Mouse (Mus musculus) neural tube, embryonic 11.5 days (tissue): Measurements from ENCODE around the gene Rbbp8nl. TPM values are rescaled to one million over a fixed set of nuclear protein-coding genes. Genes with fewer than 3 reads are reported as not detected.

Source experiments
- ATAC-seq: fragments of 200-750 bp; cut with Nextera tagmentation; 2 replicates; pipeline ENCODE4 v1.8.0; 2017; ENCODE audit warnings: moderate number of reproducible peaks, mild to moderate bottlenecking, moderate TSS enrichment, moderate library complexity; ENCODE audit not compliant: insufficient read depth, low FRiP score, low TSS enrichment
- DNase-seq: peaks from one replicate; pipeline ENCODE4 v3.0.0-alpha.2; 2015; ENCODE audit warnings: low spot score
- H3K27ac ChIP-seq: fragments of 300-500 bp; sonication (generic); 2 replicates; pipeline ENCODE4 v1.5.1; 2014; ENCODE audit warnings: low read depth, mild to moderate bottlenecking, low read length
- H3K27me3 ChIP-seq: fragments of 300-500 bp; sonication (generic); 2 replicates; pipeline ENCODE4 v1.6.1; 2014; ENCODE audit warnings: mild to moderate bottlenecking, low read length, mixed read lengths; ENCODE audit not compliant: control insufficient read depth, insufficient read depth
- H3K36me3 ChIP-seq: fragments of 300-500 bp; sonication (generic); 2 replicates; pipeline ENCODE4 v1.6.1; 2014; ENCODE audit warnings: mild to moderate bottlenecking, low read length, moderate library complexity, mixed read lengths; ENCODE audit not compliant: control insufficient read depth, insufficient read depth
- H3K4me1 ChIP-seq: fragments of 300-500 bp; sonication (generic); 2 replicates; pipeline ENCODE4 v1.6.1; 2014; ENCODE audit warnings: low read length, mixed read lengths; ENCODE audit not compliant: control insufficient read depth, insufficient read depth
- H3K4me2 ChIP-seq: fragments of 300-500 bp; sonication (generic); 2 replicates; pipeline ENCODE4 v1.6.1; 2014; ENCODE audit warnings: low read depth, mild to moderate bottlenecking, moderate library complexity
- H3K4me3 ChIP-seq: fragments of 300-500 bp; sonication (generic); 2 replicates; pipeline ENCODE4 v1.5.1; 2014; ENCODE audit warnings: low read depth, low read length
- H3K9ac ChIP-seq: fragments of 300-500 bp; sonication (generic); 2 replicates; pipeline ENCODE4 v1.6.1; 2014; ENCODE audit warnings: mild to moderate bottlenecking, low read length
- H3K9me3 ChIP-seq: fragments of 300-500 bp; sonication (generic); 2 replicates; pipeline ENCODE4 v1.6.1; 2016; ENCODE audit warnings: low read length; ENCODE audit not compliant: control insufficient read depth
- WGBS: fragments of 180-500 bp; shearing (Covaris S2); extraction: QIAGEN DNeasy Blood & Tissue Kit; methylation state at CpG from one replicate; pipeline ENCODE4 v1.1.7; 2014; 5-methylcytosine and 5-hydroxymethylcytosine counted together
- polyA plus RNA-seq: library from polyadenylated mRNA; unstranded; fragments of >200 nt; fragmentation: Nextera tagmentation; extraction: Ambion mirVana; gene quantifications from 2 replicates; pipeline ENCODE4 v1.2.1, GENCODE M21; 2014

The Rbbp8nl gene
- polyA plus RNA-seq, 1 experiment from 2014 or later = not detected

GRCm38 (mm10) chr2:180243108-180243507 lies 46.6 kb downstream of the Rbbp8nl start:
- H3K36me3 ChIP-seq = no peaks in the 10 kb centered on the region
- DNase-seq (no peak), ATAC-seq (no peak)
- H3K4me2 ChIP-seq = no peak overlapping the region
- 86% methylated on average over 4 of the region's 4 CpGs for WGBS
- H3K4me3 ChIP-seq = no peak overlapping the region
- H3K27ac ChIP-seq = no peak overlapping the region
- H3K9ac ChIP-seq = no peak overlapping the region
- no peaks in the 10 kb centered on the region for H3K4me1 ChIP-seq
- no peaks in the 10 kb centered on the region for H3K27me3 ChIP-seq
- H3K9me3 ChIP-seq = no peaks in the 10 kb centered on the region

- Histone ChIP-seq H3K9ac (no peak overlapping the region), H3K36me3 (no peaks in the 10 kb centered on the region), H3K4me1 (no peaks in the 10 kb centered on the region), H3K9me3 (no peaks in the 10 kb centered on the region), H3K27me3 (no peaks in the 10 kb centered on the region), H3K4me3 (no peak overlapping the region), H3K4me2 (no peak overlapping the region), H3K27ac (no peak overlapping the region)
- no peak for ATAC-seq
- DNase-seq = no peak
- WGBS = 85% methylated on average over 5 of the region's 5 CpGs
These were observed 51.1 kb downstream of the Rbbp8nl start for GRCm38 (mm10) chr2:180238591-180238990.

GRCm38 (mm10) chr2:180237601-180238345 lies 51.9 kb downstream of the Rbbp8nl start:
- no peak overlapping the region for H3K27ac ChIP-seq
- no peak for ATAC-seq

GRCm38 (mm10) chr2:180236930-180237329 lies 52.7 kb downstream of the Rbbp8nl start:
- WGBS = 78% methylated on average over 3 of the region's 3 CpGs
- Histone ChIP-seq H3K36me3 (no peaks in the 10 kb centered on the region), H3K4me1 (no peaks in the 10 kb centered on the region), H3K9me3 (no peaks in the 10 kb centered on the region), H3K4me3 (no peak overlapping the region), H3K27me3 (no peaks in the 10 kb centered on the region), H3K27ac (no peak overlapping the region), H3K4me2 (no peak overlapping the region), H3K9ac (no peak overlapping the region)
- no peak for DNase-seq
- no peak for ATAC-seq

More at GRCm38 (mm10) chr2:180237601-180238345, 51.9 kb downstream of the Rbbp8nl start:
- H3K9me3 ChIP-seq = no peaks in the 10 kb centered on the region
- no peak for DNase-seq
- no peak overlapping the region for H3K9ac ChIP-seq
- H3K4me2 ChIP-seq = no peak overlapping the region
- H3K36me3 ChIP-seq = no peaks in the 10 kb centered on the region
- H3K27me3 ChIP-seq = no peaks in the 10 kb centered on the region
- no peaks in the 10 kb centered on the region for H3K4me1 ChIP-seq
- H3K4me3 ChIP-seq = no peak overlapping the region
- 95% methylated on average over 7 of the region's 7 CpGs for WGBS

- H3K36me3 ChIP-seq = no peaks in the 10 kb centered on the region
- WGBS = 58% methylated on average over 3 of the region's 3 CpGs
- no peaks in the 10 kb centered on the region for H3K4me1 ChIP-seq
- no peaks in the 10 kb centered on the region for H3K27me3 ChIP-seq
- no peak overlapping the region for H3K4me2 ChIP-seq
- DNase-seq (no peak), ATAC-seq (no peak)
- H3K4me3 ChIP-seq = no peak overlapping the region
- H3K27ac ChIP-seq = no peak overlapping the region
- H3K9ac ChIP-seq = no peak overlapping the region
- no peaks in the 10 kb centered on the region for H3K9me3 ChIP-seq
These were observed 53.2 kb downstream of the Rbbp8nl start for GRCm38 (mm10) chr2:180236500-180236899.

GRCm38 (mm10) chr2:180235788-180236187 lies 53.9 kb downstream of the Rbbp8nl start:
- no peaks in the 10 kb centered on the region for H3K27me3 ChIP-seq

GRCm38 (mm10) chr2:180234980-180235379 lies 54.7 kb downstream of the Rbbp8nl start:
- no peaks in the 10 kb centered on the region for H3K36me3 ChIP-seq
- H3K9ac ChIP-seq = no peak overlapping the region
- H3K9me3 ChIP-seq = no peaks in the 10 kb centered on the region
- H3K4me2 ChIP-seq = no peak overlapping the region
- no peaks in the 10 kb centered on the region for H3K27me3 ChIP-seq
- ATAC-seq (no peak), DNase-seq (no peak)
- no peak overlapping the region for H3K4me3 ChIP-seq
- WGBS = 59% methylated on average over 6 of the region's 6 CpGs
- no peak overlapping the region for H3K27ac ChIP-seq
- H3K4me1 ChIP-seq = no peaks in the 10 kb centered on the region

More at GRCm38 (mm10) chr2:180235788-180236187, 53.9 kb downstream of the Rbbp8nl start:
- ATAC-seq = no peak
- no peaks in the 10 kb centered on the region for H3K4me1 ChIP-seq
- no peak overlapping the region for H3K4me3 ChIP-seq
- H3K9ac ChIP-seq = no peak overlapping the region
- H3K4me2 ChIP-seq = no peak overlapping the region
- no peaks in the 10 kb centered on the region for H3K9me3 ChIP-seq
- WGBS = 85% methylated on average over 4 of the region's 4 CpGs
- DNase-seq = no peak
- H3K36me3 ChIP-seq = no peaks in the 10 kb centered on the region
- no peak overlapping the region for H3K27ac ChIP-seq

GRCm38 (mm10) chr2:180234353-180234752 lies 55.3 kb downstream of the Rbbp8nl start:
- ATAC-seq (no peak), DNase-seq (no peak)
- no peak overlapping the region for H3K4me3 ChIP-seq
- no peak overlapping the region for H3K9ac ChIP-seq
- H3K27ac ChIP-seq = no peak overlapping the region
- no peak overlapping the region for H3K4me2 ChIP-seq
- no peaks in the 10 kb centered on the region for H3K36me3 ChIP-seq
- H3K27me3 ChIP-seq = no peaks in the 10 kb centered on the region
- no peaks in the 10 kb centered on the region for H3K9me3 ChIP-seq
- 95% methylated on average over 8 of the region's 8 CpGs for WGBS
- H3K4me1 ChIP-seq = no peaks in the 10 kb centered on the region
